Comparison of ENCODE assay signal across 17 mouse cellular contexts in genomic region chrX:59063157-59063556, GRCm38 (mm10).
"Had no signal": no experiment of that assay in that cellular context is flagged by ENCODE, and none has a peak within 500 bp of the region (broad histone marks: within the 10 kb centered on the region; RNA-seq: fewer than 3 reads in every experiment).

No protein-coding gene starts in this region.

- DNase-seq: retina, postnatal 1 day; right cerebral cortex, adult 18-20 months; right cerebral cortex, postnatal 14 days; right cerebral cortex, postnatal 25 days; right cerebral cortex, postnatal 4 days; spleen, adult 18-20 months; thymus, adult 18-20 months; thymus, adult 2 months; thymus, postnatal 14 days; thymus, postnatal 25 days; thymus, postnatal 36 days; thymus, postnatal 4 days had no signal

- H3K9me3 ChIP-seq: neural tube, embryonic 12.5 days; neural tube, embryonic 13.5 days; neural tube, embryonic 15.5 days; stomach, embryonic 15.5 days had no signal

- H3K27ac ChIP-seq: neural tube, embryonic 12.5 days; neural tube, embryonic 13.5 days; neural tube, embryonic 15.5 days; stomach, embryonic 15.5 days; stomach, postnatal 0 days had no signal

- H3K27me3 ChIP-seq: neural tube, embryonic 12.5 days; neural tube, embryonic 13.5 days; neural tube, embryonic 15.5 days; stomach, embryonic 15.5 days had no signal

- H3K36me3 ChIP-seq: neural tube, embryonic 12.5 days; neural tube, embryonic 13.5 days; neural tube, embryonic 15.5 days; stomach, embryonic 15.5 days had no signal

- H3K9ac ChIP-seq: neural tube, embryonic 12.5 days; neural tube, embryonic 13.5 days; neural tube, embryonic 15.5 days; stomach, embryonic 15.5 days had no signal

- H3K4me1 ChIP-seq: neural tube, embryonic 12.5 days; neural tube, embryonic 13.5 days; neural tube, embryonic 15.5 days; stomach, embryonic 15.5 days had no signal

- H3K4me3 ChIP-seq: neural tube, embryonic 12.5 days; neural tube, embryonic 13.5 days; neural tube, embryonic 15.5 days; stomach, embryonic 15.5 days had no signal
